In genomic region chr10:127866232-127866631, GRCm38 (mm10) we compare ENCODE assay signal across 22 mouse cellular contexts. TPM values are rescaled to one million over a fixed set of nuclear protein-coding genes. Genes with fewer than 3 reads are reported as not detected.
"Had no signal": no experiment of that assay in that cellular context is flagged by ENCODE, and none has a peak within 500 bp of the region (broad histone marks: within the 10 kb centered on the region; RNA-seq: fewer than 3 reads in every experiment).

TSS of gene Rdh16f2 (plus strand) at chr10:127866474.

- H3K27ac ChIP-seq: hindbrain, embryonic 14.5 days; hindbrain, postnatal 0 days; kidney, postnatal 0 days; left cerebral cortex, adult 2 months; liver, embryonic 13.5 days; macrophage; midbrain, embryonic 12.5 days; midbrain, embryonic 15.5 days; neural tube, embryonic 12.5 days; neural tube, embryonic 15.5 days; stomach, embryonic 15.5 days had no signal

- ATAC-seq: hindbrain, postnatal 0 days; inflammation-experienced regulatory T-cells, adult 6 months; lung, postnatal 0 days; midbrain, embryonic 15.5 days had no signal

- H3K36me3 ChIP-seq: liver, embryonic 13.5 days; midbrain, embryonic 12.5 days; midbrain, embryonic 15.5 days; neural tube, embryonic 12.5 days; neural tube, embryonic 15.5 days; stomach, embryonic 15.5 days had no signal

- H3K4me2 ChIP-seq: hindbrain, embryonic 14.5 days; liver, embryonic 13.5 days; lung, embryonic 14.5 days; midbrain, embryonic 12.5 days; midbrain, embryonic 15.5 days; neural tube, embryonic 12.5 days; neural tube, embryonic 15.5 days; stomach, embryonic 15.5 days had no signal

- H3K9ac ChIP-seq: hindbrain, embryonic 14.5 days; liver, embryonic 13.5 days; lung, embryonic 14.5 days; midbrain, embryonic 12.5 days; midbrain, embryonic 15.5 days; neural tube, embryonic 12.5 days; neural tube, embryonic 15.5 days; stomach, embryonic 15.5 days had no signal

- H3K4me3 ChIP-seq: left cerebral cortex, adult 2 months; liver, embryonic 13.5 days; midbrain, embryonic 12.5 days; midbrain, embryonic 15.5 days; neural tube, embryonic 12.5 days; neural tube, embryonic 15.5 days; stomach, embryonic 15.5 days had no signal

- H3K9me3 ChIP-seq: liver, embryonic 13.5 days; midbrain, embryonic 15.5 days; neural tube, embryonic 15.5 days; stomach, embryonic 15.5 days had no signal

- H3K4me1 ChIP-seq: midbrain, embryonic 12.5 days; midbrain, embryonic 15.5 days; neural tube, embryonic 12.5 days; neural tube, embryonic 15.5 days; stomach, embryonic 15.5 days had no signal

- DNase-seq: layer of hippocampus, postnatal 36 days; liver, embryonic 13.5 days; lung, embryonic 14.5 days; right cerebral cortex, adult 18-20 months; right cerebral cortex, postnatal 14 days; right cerebral cortex, postnatal 4 days; spleen, adult 18-20 months; thymus, postnatal 25 days had no signal

- H3K27me3 ChIP-seq: liver, embryonic 13.5 days; midbrain, embryonic 12.5 days; midbrain, embryonic 15.5 days; neural tube, embryonic 12.5 days; neural tube, embryonic 15.5 days; stomach, embryonic 15.5 days had no signal

RNA-seq across cellular contexts. Expression of gene Rdh16f2, which starts in this region (rescaled TPM):
- polyA plus RNA-seq: hindbrain, embryonic 14.5 days; hindbrain, postnatal 0 days; inflammation-experienced regulatory T-cells, adult 6 months; limb, embryonic 11.5 days; limb, embryonic 14.5 days; liver, embryonic 13.5 days; lung, embryonic 14.5 days; lung, postnatal 0 days; macrophage; midbrain, embryonic 12.5 days; midbrain, embryonic 15.5 days; neural tube, embryonic 12.5 days; neural tube, embryonic 15.5 days; stomach, embryonic 15.5 days had no signal
